Mouse (Mus musculus) CH12.LX (cell line): Measurements from ENCODE around the gene Birc2.

Experiments used
- CHD2 ChIP-seq: IDR thresholded peaks from 2 replicates; pipeline ENCODE4 v1.6.1; 2011; ENCODE audit warnings: low read length, improper control_type of control experiment
- CTCF ChIP-seq, 2 experiments: IDR thresholded peaks in 1 of 2; conservative IDR thresholded peaks in 1 of 2; 2 replicates each; pipeline ENCODE4 v1.5.1; 2011 to 2012; ENCODE audit warnings: low read depth in 2 of 2, low read length in 2 of 2, improper control_type of control experiment in 1 of 2, inconsistent platforms in 1 of 2, mild to moderate bottlenecking in 1 of 2, moderate library complexity in 1 of 2
- POLR2A ChIP-seq: IDR thresholded peaks from 2 replicates; pipeline ENCODE4 v1.6.1; 2011; ENCODE audit warnings: low read depth, mild to moderate bottlenecking, improper control_type of control experiment, low read length
- UBTF ChIP-seq: IDR thresholded peaks from 2 replicates; pipeline ENCODE4 v1.6.1; 2012; ENCODE audit warnings: low read depth, mild to moderate bottlenecking, inconsistent platforms, low read length, improper control_type of control experiment, moderate library complexity
- USF1 ChIP-seq: IDR thresholded peaks from 2 replicates; pipeline ENCODE4 v1.6.1; 2014; ENCODE audit warnings: low read depth, mild to moderate bottlenecking, inconsistent platforms, low read length, improper control_type of control experiment

DNA sequence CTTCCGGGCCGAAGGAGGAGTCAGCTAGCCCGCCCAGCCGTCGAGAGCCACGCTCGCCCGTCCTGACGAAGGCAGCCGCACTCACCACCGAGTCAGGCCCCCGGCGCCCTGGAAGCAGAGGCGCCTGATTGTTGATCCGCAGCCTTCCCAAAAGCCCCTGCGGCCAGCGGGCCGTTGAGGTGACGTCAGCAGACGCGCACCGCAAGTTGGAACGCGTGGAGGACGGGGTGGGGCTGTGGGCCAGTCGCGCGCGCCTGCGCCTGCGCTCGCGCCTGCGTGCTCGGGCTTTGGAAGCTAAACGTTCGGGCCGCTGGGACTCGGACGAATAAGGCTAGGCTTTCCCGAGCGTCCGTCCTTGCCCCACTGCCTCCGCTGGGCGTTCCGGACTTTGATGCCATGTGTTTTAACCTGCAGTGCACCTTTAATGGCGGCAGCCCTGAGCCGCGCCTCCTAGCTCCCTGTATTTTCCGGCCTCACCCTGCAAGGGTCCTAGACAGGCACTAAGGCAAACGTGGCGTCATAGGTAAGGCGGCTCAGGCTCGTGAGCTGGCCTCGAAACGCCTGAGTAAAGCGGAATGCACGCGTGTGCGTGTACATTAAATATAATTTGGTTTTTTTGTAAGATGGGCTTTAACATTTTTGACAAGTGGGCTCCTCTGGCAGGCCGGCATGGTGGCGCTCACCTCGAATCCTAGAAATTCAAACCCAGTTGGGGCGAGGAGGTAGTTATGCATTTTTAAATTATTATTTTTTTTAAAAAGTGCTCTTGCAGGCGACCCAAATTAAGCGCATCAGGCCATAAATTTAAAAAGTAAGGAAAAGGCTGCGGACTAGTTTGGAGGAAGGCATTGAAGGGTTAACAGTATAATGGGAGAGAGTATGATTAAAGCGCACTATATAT lies at the start of gene Birc2:
- TF ChIP-seq CHD2 (no peak; the same call in 1 of the 2 replicates), CTCF (conservative IDR thresholded peaks at IDR 0.05 in 1 of 2, IDR thresholded peaks at IDR 0.05 in 1 of 2; ENCODE audit: low read depth in 2 of 2, low read length in 2 of 2) (no peak), POLR2A (peak; percentile 91), UBTF (peak; percentile 97), USF1 (no peak)
